Mouse (Mus musculus): Measurements from ENCODE around the gene Pparg. TPM values are rescaled to one million over a fixed set of nuclear protein-coding genes. Genes with fewer than 3 reads are reported as not detected.

The Pparg gene
- polyA plus RNA-seq, 1 experiment, result 5.2 TPM

DNA sequence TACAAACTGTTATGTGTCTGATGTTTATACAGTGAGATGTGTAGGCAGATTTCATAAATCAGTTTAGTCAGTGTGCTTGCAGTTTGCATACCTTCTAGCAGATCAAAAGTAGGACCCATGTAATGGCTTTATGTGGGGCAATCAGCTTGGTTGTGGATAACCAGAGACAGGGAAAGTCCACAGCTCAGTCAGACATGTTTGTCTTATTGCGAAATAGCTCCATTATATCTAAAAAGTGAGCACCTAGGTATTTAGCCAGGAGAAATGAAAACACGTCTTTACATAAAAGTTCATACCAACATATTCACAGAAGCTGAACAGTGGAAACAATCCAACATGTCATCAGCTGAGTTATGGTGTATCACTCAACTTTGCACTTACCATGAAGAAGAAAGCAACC, 20.7 kb upstream of the Pparg start:
- no peaks in the 10 kb centered on the region for H3K36me3 ChIP-seq (ENCODE audit: control insufficient read depth, insufficient read depth, low read length)
- H3K27ac ChIP-seq (ENCODE audit: insufficient read depth, low read depth, low read length), result no peak overlapping the region
- WGBS, result 65% methylated on average over 2 of the region's 2 CpGs
- no peak for TF ChIP-seq POLR2A (IDR thresholded peaks at IDR 0.05; ENCODE audit: low read depth, low read length)
- no peak for TF ChIP-seq CTCF (IDR thresholded peaks at IDR 0.05; ENCODE audit: extremely low read depth, insufficient read length, insufficient replicate concordance, low read depth, low read length)
- H3K4me1 ChIP-seq (ENCODE audit: control insufficient read depth, insufficient read depth, insufficient read length, low read length), result no peaks in the 10 kb centered on the region
- no peak overlapping the region for H3K4me3 ChIP-seq (ENCODE audit: low read depth, low read length)
- H3K27me3 ChIP-seq (ENCODE audit: control insufficient read depth, insufficient read depth, low read length), result no peaks in the 10 kb centered on the region

DNA sequence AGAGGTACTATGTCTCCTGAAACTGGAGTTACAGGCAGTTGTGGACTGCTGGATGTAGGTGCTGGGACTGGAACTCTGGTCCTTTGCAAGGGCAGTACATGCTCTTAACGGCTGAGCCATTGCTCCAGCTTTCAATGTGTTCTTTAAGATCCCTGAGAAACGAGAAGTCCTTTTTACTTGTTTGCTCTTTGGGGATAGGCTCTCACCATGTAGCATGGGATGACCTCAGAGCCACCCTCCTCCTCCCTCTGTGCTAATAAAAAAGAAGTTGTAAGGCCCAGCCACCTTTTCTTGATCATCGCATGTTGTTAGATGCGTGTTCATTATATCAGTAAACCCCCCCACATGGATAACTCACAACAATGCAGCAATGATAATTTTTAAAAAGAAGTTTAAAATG, 17.7 kb upstream of the Pparg start:
- no peak overlapping the region for H3K4me3 ChIP-seq (ENCODE audit: low read depth, low read length)
- no peaks in the 10 kb centered on the region for H3K36me3 ChIP-seq (ENCODE audit: control insufficient read depth, insufficient read depth, low read length)
- no peak overlapping the region for H3K27ac ChIP-seq (ENCODE audit: insufficient read depth, low read depth, low read length)
- H3K27me3 ChIP-seq (ENCODE audit: control insufficient read depth, insufficient read depth, low read length), result no peaks in the 10 kb centered on the region
- 72% methylated on average over 4 of the region's 4 CpGs for WGBS
- TF ChIP-seq CTCF (IDR thresholded peaks at IDR 0.05; ENCODE audit: extremely low read depth, insufficient read length, insufficient replicate concordance, low read depth, low read length), result no peak
- no peak for TF ChIP-seq POLR2A (IDR thresholded peaks at IDR 0.05; ENCODE audit: low read depth, low read length)
- no peaks in the 10 kb centered on the region; the same call in 1 of the 2 replicates for H3K4me1 ChIP-seq (ENCODE audit: control insufficient read depth, insufficient read depth, insufficient read length, low read length)

DNA sequence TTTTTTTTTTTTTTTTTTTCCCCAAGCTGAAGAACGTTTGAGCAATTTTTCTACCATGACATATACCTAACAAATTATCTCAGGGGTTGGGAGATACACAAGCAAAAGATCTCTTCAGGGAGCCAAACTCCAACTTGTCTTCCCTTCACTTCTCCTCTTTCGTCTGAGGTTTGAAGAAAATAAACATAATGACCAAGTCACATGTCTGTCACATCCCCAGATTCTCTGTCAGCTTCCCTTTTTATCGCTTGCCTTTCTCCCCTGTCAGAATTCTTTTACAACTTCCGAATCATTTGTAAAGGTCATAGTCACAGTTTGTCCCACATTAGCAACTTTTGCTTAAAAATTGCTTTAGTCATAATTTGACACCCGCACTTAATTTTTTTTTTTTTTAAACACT, 17.2 kb upstream of the Pparg start:
- Histone ChIP-seq H3K36me3 (ENCODE audit: control insufficient read depth, insufficient read depth, low read length) (no peaks in the 10 kb centered on the region), H3K4me3 (ENCODE audit: low read depth, low read length) (no peak overlapping the region), H3K27ac (ENCODE audit: insufficient read depth, low read depth, low read length) (no peak overlapping the region), H3K4me1 (ENCODE audit: control insufficient read depth, insufficient read depth, insufficient read length, low read length) (no peaks in the 10 kb centered on the region; the same call in 1 of the 2 replicates), H3K27me3 (ENCODE audit: control insufficient read depth, insufficient read depth, low read length) (no peaks in the 10 kb centered on the region)
- WGBS, result 59% methylated on average over 5 of the region's 5 CpGs
- TF ChIP-seq CTCF (IDR thresholded peaks at IDR 0.05; ENCODE audit: extremely low read depth, insufficient read length, insufficient replicate concordance, low read depth, low read length) (no peak), POLR2A (IDR thresholded peaks at IDR 0.05; ENCODE audit: low read depth, low read length) (no peak)

DNA sequence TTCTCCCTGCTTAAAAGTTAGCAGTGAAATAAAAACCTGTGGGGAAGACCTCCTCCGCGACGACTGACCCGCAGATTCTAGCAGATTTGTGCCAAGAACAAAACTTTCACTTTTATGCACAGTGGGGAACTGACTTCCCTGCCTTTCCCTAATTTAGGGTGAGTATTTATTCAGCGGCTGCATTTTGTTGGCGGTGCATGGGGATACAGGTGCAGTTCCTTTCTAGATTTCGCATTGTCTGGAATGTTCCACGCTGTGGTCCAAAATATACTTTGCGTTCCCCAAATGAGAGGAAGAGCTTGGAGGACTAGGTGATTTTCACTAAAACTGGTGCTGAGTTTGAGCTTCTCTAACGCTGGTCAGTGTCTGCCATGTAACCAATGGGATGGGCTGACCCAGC, 16.6 kb upstream of the Pparg start:
- WGBS, result 36% methylated on average over 10 of the region's 10 CpGs
- no peaks in the 10 kb centered on the region for H3K36me3 ChIP-seq (ENCODE audit: control insufficient read depth, insufficient read depth, low read length)
- no peaks in the 10 kb centered on the region; the same call in 1 of the 2 replicates for H3K4me1 ChIP-seq (ENCODE audit: control insufficient read depth, insufficient read depth, insufficient read length, low read length)
- no peak overlapping the region for H3K27ac ChIP-seq (ENCODE audit: insufficient read depth, low read depth, low read length)
- H3K4me3 ChIP-seq (ENCODE audit: low read depth, low read length), result no peak overlapping the region
- H3K27me3 ChIP-seq (ENCODE audit: control insufficient read depth, insufficient read depth, low read length), result no peaks in the 10 kb centered on the region
- TF ChIP-seq POLR2A (IDR thresholded peaks at IDR 0.05; ENCODE audit: low read depth, low read length), result no peak
- no peak for TF ChIP-seq CTCF (IDR thresholded peaks at IDR 0.05; ENCODE audit: extremely low read depth, insufficient read length, insufficient replicate concordance, low read depth, low read length)

DNA sequence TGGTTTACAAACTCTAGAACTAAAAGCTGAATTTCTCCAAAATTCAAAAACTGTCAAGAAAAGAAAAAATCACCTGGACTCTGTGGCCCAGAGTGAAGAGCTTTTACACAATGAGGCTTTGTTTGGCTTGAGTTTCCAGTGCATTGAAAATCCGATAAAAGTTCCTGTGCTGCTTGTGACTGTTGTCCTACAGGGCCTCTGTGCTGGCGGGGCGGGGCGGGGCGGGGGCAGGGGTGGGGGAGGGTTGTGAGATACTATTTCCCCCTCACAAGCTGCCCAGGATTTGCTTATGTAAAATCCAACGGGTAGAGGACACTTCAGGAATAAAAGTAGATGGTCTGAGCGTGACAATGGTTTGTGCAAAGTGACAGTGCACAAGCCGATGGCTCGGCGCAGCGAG, 16.2 kb upstream of the Pparg start:
- H3K36me3 ChIP-seq (ENCODE audit: control insufficient read depth, insufficient read depth, low read length), result no peaks in the 10 kb centered on the region
- H3K4me3 ChIP-seq (ENCODE audit: low read depth, low read length), result no peak overlapping the region
- WGBS, result 28% methylated on average over 11 of the region's 11 CpGs
- H3K27ac ChIP-seq (ENCODE audit: insufficient read depth, low read depth, low read length), result no peak overlapping the region
- no peak for TF ChIP-seq POLR2A (IDR thresholded peaks at IDR 0.05; ENCODE audit: low read depth, low read length)
- no peak for TF ChIP-seq CTCF (IDR thresholded peaks at IDR 0.05; ENCODE audit: extremely low read depth, insufficient read length, insufficient replicate concordance, low read depth, low read length)
- no peaks in the 10 kb centered on the region; the same call in 1 of the 2 replicates for H3K4me1 ChIP-seq (ENCODE audit: control insufficient read depth, insufficient read depth, insufficient read length, low read length)
- H3K27me3 ChIP-seq (ENCODE audit: control insufficient read depth, insufficient read depth, low read length), result no peaks in the 10 kb centered on the region

DNA sequence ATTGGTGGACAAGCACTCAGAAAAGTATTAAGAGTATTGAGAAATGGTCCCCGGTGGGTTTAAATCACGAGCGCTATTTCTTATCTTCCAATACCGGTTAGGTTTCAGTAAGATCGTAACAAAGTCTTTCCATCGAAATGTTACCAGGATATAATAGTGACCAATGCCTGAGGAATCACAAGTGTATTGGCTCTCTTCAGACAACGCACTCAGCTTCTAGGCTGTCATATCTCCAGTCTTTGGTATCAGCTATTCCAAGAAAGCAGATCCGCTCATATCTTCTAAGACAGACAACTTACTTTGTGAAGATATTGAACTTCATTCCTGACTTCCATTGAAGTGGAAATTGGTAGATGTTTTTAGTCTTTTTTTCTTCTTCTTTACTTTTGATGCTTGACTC, 15.7 kb upstream of the Pparg start:
- Histone ChIP-seq H3K4me1 (ENCODE audit: control insufficient read depth, insufficient read depth, insufficient read length, low read length) (no peaks in the 10 kb centered on the region; the same call in 1 of the 2 replicates), H3K36me3 (ENCODE audit: control insufficient read depth, insufficient read depth, low read length) (no peaks in the 10 kb centered on the region), H3K27me3 (ENCODE audit: control insufficient read depth, insufficient read depth, low read length) (no peaks in the 10 kb centered on the region), H3K27ac (ENCODE audit: insufficient read depth, low read depth, low read length) (no peak overlapping the region), H3K4me3 (ENCODE audit: low read depth, low read length) (no peak overlapping the region)
- WGBS, result 53% methylated on average over 8 of the region's 8 CpGs
- TF ChIP-seq POLR2A (IDR thresholded peaks at IDR 0.05; ENCODE audit: low read depth, low read length) (no peak), CTCF (IDR thresholded peaks at IDR 0.05; ENCODE audit: extremely low read depth, insufficient read length, insufficient replicate concordance, low read depth, low read length) (no peak)

DNA sequence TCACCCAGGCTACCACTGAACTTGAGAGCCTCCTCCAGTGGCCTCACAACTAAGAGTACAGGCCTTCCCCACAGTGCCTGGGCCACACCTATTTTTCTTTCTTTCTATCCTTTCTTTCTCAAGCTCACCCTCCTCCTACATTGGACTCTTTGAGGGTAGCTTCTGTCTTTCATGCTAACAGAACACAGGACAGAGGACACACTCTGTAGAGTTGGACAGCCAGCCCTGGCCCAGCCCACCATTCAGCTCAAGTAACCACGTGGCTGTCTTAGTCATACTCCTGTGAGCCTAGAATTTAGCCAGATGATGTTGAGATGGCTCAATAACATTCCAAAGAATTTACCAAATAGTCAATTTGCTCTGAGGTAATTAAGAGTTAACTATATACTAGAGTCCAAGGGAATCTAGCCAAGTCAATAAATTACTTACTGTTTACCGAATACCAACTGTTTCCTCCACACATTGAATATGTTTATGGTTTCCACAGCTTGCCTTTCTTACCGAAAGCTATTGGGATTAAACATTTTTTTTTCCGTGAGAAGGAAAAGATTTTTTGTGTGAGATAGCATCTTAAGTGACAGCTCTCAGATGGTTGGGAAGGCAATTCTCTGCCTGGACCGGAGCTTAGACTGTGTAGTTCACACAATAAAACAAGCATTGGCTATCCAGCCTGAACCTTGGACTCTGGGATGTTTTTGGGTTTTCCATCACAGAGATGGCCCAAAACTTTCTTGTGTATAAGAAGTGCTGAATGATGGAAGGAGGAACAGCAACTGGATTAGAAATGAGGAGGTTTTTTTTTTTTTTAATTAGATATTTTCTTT, 10.9 kb upstream of the Pparg start:
- no peaks in the 10 kb centered on the region; the same call in 1 of the 2 replicates for H3K4me1 ChIP-seq (ENCODE audit: control insufficient read depth, insufficient read depth, insufficient read length, low read length)
- WGBS, result 10% methylated on average over 5 of the region's 5 CpGs
- no peak overlapping the region for H3K4me3 ChIP-seq (ENCODE audit: low read depth, low read length)
- H3K27ac ChIP-seq (ENCODE audit: insufficient read depth, low read depth, low read length), result no peak overlapping the region
- no peaks in the 10 kb centered on the region for H3K27me3 ChIP-seq (ENCODE audit: control insufficient read depth, insufficient read depth, low read length)
- TF ChIP-seq POLR2A (IDR thresholded peaks at IDR 0.05; ENCODE audit: low read depth, low read length), result no peak
- no peak for TF ChIP-seq CTCF (IDR thresholded peaks at IDR 0.05; ENCODE audit: extremely low read depth, insufficient read length, insufficient replicate concordance, low read depth, low read length)
- no peaks in the 10 kb centered on the region for H3K36me3 ChIP-seq (ENCODE audit: control insufficient read depth, insufficient read depth, low read length)

All from small intestine, adult 2 months (tissue).